Comparison of ENCODE assay signal across 23 mouse cellular contexts in genomic region chr10:29216957-29217356, GRCm38 (mm10). TPM values are rescaled to one million over a fixed set of nuclear protein-coding genes. Genes with fewer than 3 reads are reported as not detected.
"Had no signal": no experiment of that assay in that cellular context is flagged by ENCODE, and none has a peak within 500 bp of the region (broad histone marks: within the 10 kb centered on the region; RNA-seq: fewer than 3 reads in every experiment).

No protein-coding gene starts in this region.

- H3K9me3 ChIP-seq: kidney, embryonic 15.5 days; limb, embryonic 12.5 days; limb, embryonic 15.5 days; neural tube, embryonic 13.5 days had no signal

- H3K9ac ChIP-seq: kidney, embryonic 15.5 days; limb, embryonic 12.5 days; limb, embryonic 15.5 days; liver, embryonic 14.5 days; liver, postnatal 0 days; lung, embryonic 14.5 days; neural tube, embryonic 13.5 days had no signal

- H3K36me3 ChIP-seq: kidney, embryonic 15.5 days; limb, embryonic 12.5 days; limb, embryonic 15.5 days had no signal

- ATAC-seq: liver, postnatal 0 days; lung, postnatal 0 days had no signal

- H3K4me1 ChIP-seq: kidney, embryonic 15.5 days; limb, embryonic 12.5 days; limb, embryonic 15.5 days had no signal

- H3K4me3 ChIP-seq: kidney, embryonic 15.5 days; limb, embryonic 12.5 days; limb, embryonic 15.5 days; neural tube, embryonic 13.5 days had no signal

- H3K27ac ChIP-seq: kidney, embryonic 15.5 days; limb, embryonic 12.5 days; limb, embryonic 15.5 days; liver, embryonic 14.5 days; macrophage; neural tube, embryonic 13.5 days; stomach, postnatal 0 days had no signal

- H3K27me3 ChIP-seq: kidney, embryonic 15.5 days; limb, embryonic 12.5 days; limb, embryonic 15.5 days; neural tube, embryonic 13.5 days had no signal

- H3K4me2 ChIP-seq: kidney, embryonic 15.5 days; limb, embryonic 12.5 days; limb, embryonic 15.5 days; liver, embryonic 11.5 days; lung, embryonic 14.5 days; neural tube, embryonic 13.5 days had no signal

- DNase-seq: kidney, adult 11 months; kidney, adult 8-10 months; kidney, postnatal 10 days; kidney, postnatal 36 days; left cerebral cortex, postnatal 4 days; liver, postnatal 0 days; lung, embryonic 14.5 days; right cerebral cortex, adult 18-20 months; right cerebral cortex, postnatal 14 days; right cerebral cortex, postnatal 4 days; thymus, adult 2 months; thymus, postnatal 14 days; thymus, postnatal 4 days had no signal

RNA-seq across cellular contexts. Expression of gene 9330159F19Rik, which starts 5.6 kb away (rescaled TPM):
- total RNA-seq: megakaryocyte, adult 5-6 weeks had no signal
- polyA plus RNA-seq: liver, postnatal 0 days; macrophage had no signal

RNA-seq across cellular contexts. Expression of gene Gm49353, which starts 18.2 kb away (rescaled TPM):
- total RNA-seq: megakaryocyte, adult 5-6 weeks had no signal
- polyA plus RNA-seq: kidney, embryonic 15.5 days; limb, embryonic 12.5 days; liver, embryonic 11.5 days; liver, embryonic 14.5 days; liver, postnatal 0 days; lung, embryonic 14.5 days; lung, postnatal 0 days; macrophage; thymus, adult 2 months had no signal
